Mouse (Mus musculus) neural tube, embryonic 14.5 days (tissue): ENCODE results near the gene Tek. TPM values are rescaled to one million over a fixed set of nuclear protein-coding genes. Genes with fewer than 3 reads are reported as not detected.
A peak's percentile ranks its signal among the peaks of the same experiment; 100 is the strongest.
"Not testable (repeated sequence)": the region's sequence is repeated elsewhere in the genome, so short reads cannot be mapped to it uniquely, and the experiment has no call there.

Experiments used
- ATAC-seq: fragments of 200-750 bp; cut with Nextera tagmentation; 2 replicates; pipeline ENCODE4 v1.8.0; 2017; ENCODE audit warnings: low read depth, mild to moderate bottlenecking, moderate TSS enrichment, moderate library complexity
- H3K27ac ChIP-seq: fragments of 300-500 bp; sonication (generic); 2 replicates; pipeline ENCODE4 v1.5.1; 2014; ENCODE audit warnings: low read depth, mild to moderate bottlenecking, control low read depth, low read length, moderate library complexity, mixed read lengths
- H3K27me3 ChIP-seq: fragments of 300-500 bp; sonication (generic); 2 replicates; pipeline ENCODE4 v1.6.1; 2014; ENCODE audit warnings: low read length; ENCODE audit not compliant: control insufficient read depth, insufficient read depth
- H3K36me3 ChIP-seq: fragments of 300-500 bp; sonication (generic); 2 replicates; pipeline ENCODE4 v1.6.1; 2014; ENCODE audit warnings: low read length, mixed read lengths; ENCODE audit not compliant: control insufficient read depth, insufficient read depth
- H3K4me1 ChIP-seq: fragments of 300-500 bp; sonication (generic); 2 replicates; pipeline ENCODE4 v1.6.1; 2014; ENCODE audit warnings: low read length; ENCODE audit not compliant: control insufficient read depth, insufficient read depth
- H3K4me2 ChIP-seq: fragments of 300-500 bp; sonication (generic); 2 replicates; pipeline ENCODE4 v1.6.1; 2014; ENCODE audit warnings: mild to moderate bottlenecking, low read depth, low read length, control low read depth
- H3K4me3 ChIP-seq: fragments of 300-500 bp; sonication (generic); 2 replicates; pipeline ENCODE4 v1.5.1; 2014; ENCODE audit warnings: low read depth, low read length, control low read depth, mixed read lengths
- H3K9ac ChIP-seq: fragments of 300-500 bp; sonication (generic); replicated peaks from 2 replicates; pipeline ENCODE4 v1.6.1; 2014; ENCODE audit warnings: low read depth, mild to moderate bottlenecking, control low read depth, low read length, mixed read lengths
- H3K9me3 ChIP-seq: fragments of 300-500 bp; sonication (generic); 2 replicates; pipeline ENCODE4 v1.6.1; 2016; ENCODE audit warnings: low read length; ENCODE audit not compliant: control insufficient read depth
- WGBS: fragments of 180-500 bp; shearing (Covaris S2); extraction: QIAGEN DNeasy Blood & Tissue Kit; methylation state at CpG from one replicate; pipeline ENCODE4 v1.1.7; 2014; 5-methylcytosine and 5-hydroxymethylcytosine counted together
- polyA plus RNA-seq: library from polyadenylated mRNA; unstranded; fragments of >200 nt; fragmentation: Nextera tagmentation; extraction: Ambion mirVana; gene quantifications from 2 replicates; pipeline ENCODE4 v1.2.1, GENCODE M21; 2014

Tek gene
- 5.1 and 11.3 TPM in 2 replicates for polyA plus RNA-seq

GRCm38 (mm10) chr4:94738838-94739731 lies at the start of gene Tek:
Gene Tek, plus strand, starts transcription at chr4:94739289.
- Histone ChIP-seq H3K27ac (no peak within 1 kb of the TSS), H3K9me3 (no peaks in the 10 kb centered on the region), H3K4me2 (no peak within 1 kb of the TSS), H3K4me1 (no peaks in the 10 kb centered on the region), H3K4me3 (peak within 1 kb of the TSS; percentile 16; the same call in 1 of the 2 replicates), H3K9ac (0 out of 2 replicates have a peak within 1 kb of the TSS, but pooled peaks have one; percentile 28), H3K27me3 (no peaks in the 10 kb centered on the region), H3K36me3 (no peaks in the 10 kb centered on the region)
- WGBS: 69% methylated on average over 16 of the region's 16 CpGs
- ATAC-seq: no peak

GRCm38 (mm10) chr4:94689804-94690203 lies 49.3 kb upstream of the Tek start:
- not testable (repeated sequence) for H3K4me3 ChIP-seq, H3K27ac ChIP-seq, H3K9ac ChIP-seq, H3K9me3 ChIP-seq, H3K27me3 ChIP-seq, H3K4me1 ChIP-seq, H3K4me2 ChIP-seq, ATAC-seq, H3K36me3 ChIP-seq
- WGBS: 89% methylated on average over 2 of the region's 2 CpGs

- Histone ChIP-seq H3K9ac (no peak overlapping the region), H3K9me3 (no peaks in the 10 kb centered on the region), H3K4me2 (no peak overlapping the region), H3K4me3 (no peak overlapping the region), H3K4me1 (no peaks in the 10 kb centered on the region), H3K27ac (no peak overlapping the region), H3K36me3 (0 out of 2 replicates have a peak, but pooled peaks cover 3% of the 10 kb centered on the region), H3K27me3 (no peaks in the 10 kb centered on the region)
- 93% methylated on average over 4 of the region's 4 CpGs for WGBS
- ATAC-seq: no peak
Measured at GRCm38 (mm10) chr4:94691078-94691477, 48.0 kb upstream of the Tek start.

- Histone ChIP-seq H3K9me3 (no peaks in the 10 kb centered on the region), H3K4me1 (no peaks in the 10 kb centered on the region), H3K9ac (no peak overlapping the region), H3K27ac (no peak overlapping the region), H3K27me3 (no peaks in the 10 kb centered on the region), H3K4me2 (no peak overlapping the region), H3K36me3 (no peaks in the 10 kb centered on the region), H3K4me3 (no peak overlapping the region)
- no peak for ATAC-seq
- WGBS: 91% methylated on average over 2 of the region's 2 CpGs
Measured at GRCm38 (mm10) chr4:94692175-94692574, 46.9 kb upstream of the Tek start.

GRCm38 (mm10) chr4:94696368-94696767 lies 42.7 kb upstream of the Tek start:
- Histone ChIP-seq H3K9me3 (no peaks in the 10 kb centered on the region), H3K27ac (no peak overlapping the region), H3K27me3 (no peaks in the 10 kb centered on the region), H3K9ac (no peak overlapping the region), H3K4me2 (no peak overlapping the region), H3K36me3 (no peaks in the 10 kb centered on the region), H3K4me1 (no peaks in the 10 kb centered on the region), H3K4me3 (no peak overlapping the region)
- 92% methylated on average over 3 of the region's 3 CpGs for WGBS
- ATAC-seq: no peak

- H3K36me3 ChIP-seq: no peaks in the 10 kb centered on the region
- ATAC-seq: no peak
- no peaks in the 10 kb centered on the region for H3K4me1 ChIP-seq
- no peak overlapping the region for H3K4me3 ChIP-seq
- WGBS: 95% methylated on average over 2 of the region's 2 CpGs
- H3K27ac ChIP-seq: no peak overlapping the region
- H3K27me3 ChIP-seq: no peaks in the 10 kb centered on the region
- no peaks in the 10 kb centered on the region for H3K9me3 ChIP-seq
- H3K9ac ChIP-seq: no peak overlapping the region
- H3K4me2 ChIP-seq: no peak overlapping the region
Measured at GRCm38 (mm10) chr4:94711002-94711401, 28.1 kb upstream of the Tek start.

- no peak for ATAC-seq
- no peaks in the 10 kb centered on the region for H3K27me3 ChIP-seq
- no peaks in the 10 kb centered on the region for H3K9me3 ChIP-seq
- WGBS: 79% methylated on average over 4 of the region's 4 CpGs
- no peak overlapping the region for H3K9ac ChIP-seq
- H3K27ac ChIP-seq: no peak overlapping the region
- no peaks in the 10 kb centered on the region for H3K36me3 ChIP-seq
- H3K4me1 ChIP-seq: no peaks in the 10 kb centered on the region
- no peak overlapping the region for H3K4me3 ChIP-seq
- no peak overlapping the region for H3K4me2 ChIP-seq
Measured at GRCm38 (mm10) chr4:94711426-94711825, 27.7 kb upstream of the Tek start.

- no peak overlapping the region for H3K27ac ChIP-seq
- H3K4me2 ChIP-seq: no peak overlapping the region
- no peak overlapping the region for H3K4me3 ChIP-seq
- H3K4me1 ChIP-seq: no peaks in the 10 kb centered on the region
- H3K9ac ChIP-seq: no peak overlapping the region
- no peaks in the 10 kb centered on the region for H3K27me3 ChIP-seq
- ATAC-seq: no peak
- no peaks in the 10 kb centered on the region for H3K9me3 ChIP-seq
- no peaks in the 10 kb centered on the region for H3K36me3 ChIP-seq
Measured at GRCm38 (mm10) chr4:94713741-94714140, 25.3 kb upstream of the Tek start.

- Histone ChIP-seq H3K36me3 (no peaks in the 10 kb centered on the region), H3K9ac (no peak overlapping the region), H3K9me3 (no peaks in the 10 kb centered on the region), H3K27ac (no peak overlapping the region), H3K4me3 (no peak overlapping the region), H3K4me2 (no peak overlapping the region), H3K4me1 (no peaks in the 10 kb centered on the region), H3K27me3 (no peaks in the 10 kb centered on the region)
- ATAC-seq: no peak
- WGBS: 67% methylated on average over 6 of the region's 6 CpGs
Measured at GRCm38 (mm10) chr4:94715166-94715565, 23.9 kb upstream of the Tek start.
